Mouse (Mus musculus) heart, embryonic 12.5 days (tissue): ENCODE measurements around the gene Pdia3. TPM values are rescaled to one million over a fixed set of nuclear protein-coding genes. Genes with fewer than 3 reads are reported as not detected.
"Not testable (repeated sequence)": the region's sequence is repeated elsewhere in the genome, so short reads cannot be mapped to it uniquely, and the experiment has no call there.

ENCODE experiments used
- ATAC-seq: fragments of 200-750 bp; cut with Nextera tagmentation; 2 replicates; pipeline ENCODE4 v1.8.0; 2017; ENCODE audit warnings: moderate TSS enrichment, moderate library complexity; ENCODE audit not compliant: insufficient number of reproducible peaks, low FRiP score
- H3K27ac ChIP-seq: fragments of 300-500 bp; sonication (generic); 2 replicates; pipeline ENCODE4 v1.5.1; 2016; ENCODE audit warnings: mild to moderate bottlenecking, moderate library complexity; ENCODE audit not compliant: poor library complexity, severe bottlenecking
- H3K27me3 ChIP-seq: fragments of 300-500 bp; sonication (generic); replicated peaks from 2 replicates; pipeline ENCODE4 v1.6.1; 2016; ENCODE audit warnings: mild to moderate bottlenecking, moderate library complexity
- H3K36me3 ChIP-seq: fragments of 300-500 bp; sonication (generic); 2 replicates; pipeline ENCODE4 v1.6.1; 2016; ENCODE audit warnings: mild to moderate bottlenecking, moderate library complexity
- H3K4me1 ChIP-seq: fragments of 300-500 bp; sonication (generic); replicated peaks from 2 replicates; pipeline ENCODE4 v1.6.1; 2016; ENCODE audit warnings: mild to moderate bottlenecking
- H3K4me2 ChIP-seq: fragments of 300-500 bp; sonication (generic); 2 replicates; pipeline ENCODE4 v1.6.1; 2016; ENCODE audit warnings: mild to moderate bottlenecking, moderate library complexity
- H3K4me3 ChIP-seq: fragments of 300-500 bp; sonication (generic); 2 replicates; pipeline ENCODE4 v1.5.1; 2016; ENCODE audit warnings: mild to moderate bottlenecking
- H3K9ac ChIP-seq: fragments of 300-500 bp; sonication (generic); 2 replicates; pipeline ENCODE4 v1.6.1; 2016; ENCODE audit warnings: mild to moderate bottlenecking, moderate library complexity
- H3K9me3 ChIP-seq: fragments of 300-500 bp; sonication (generic); replicated peaks from 2 replicates; pipeline ENCODE4 v1.6.1; 2016; ENCODE audit warnings: mild to moderate bottlenecking, moderate library complexity
- WGBS: fragments of 180-500 bp; shearing (Covaris S2); methylation state at CpG from one replicate; pipeline ENCODE4 v1.1.7; 2016; 5-methylcytosine and 5-hydroxymethylcytosine counted together
- microRNA-seq: library from miRNA; unstranded; fragments of <30 nt; microRNA quantifications from one replicate; pipeline ENCODE4, GENCODE M21; 2017
- polyA plus RNA-seq: library from polyadenylated mRNA; unstranded; fragments of >200 nt; fragmentation: Nextera tagmentation; extraction: Ambion mirVana; gene quantifications from 2 replicates; pipeline ENCODE4 v1.2.1, GENCODE M21; 2016

Gene Pdia3
- polyA plus RNA-seq, 1 experiment from 2014 or later: 651 TPM

DNA sequence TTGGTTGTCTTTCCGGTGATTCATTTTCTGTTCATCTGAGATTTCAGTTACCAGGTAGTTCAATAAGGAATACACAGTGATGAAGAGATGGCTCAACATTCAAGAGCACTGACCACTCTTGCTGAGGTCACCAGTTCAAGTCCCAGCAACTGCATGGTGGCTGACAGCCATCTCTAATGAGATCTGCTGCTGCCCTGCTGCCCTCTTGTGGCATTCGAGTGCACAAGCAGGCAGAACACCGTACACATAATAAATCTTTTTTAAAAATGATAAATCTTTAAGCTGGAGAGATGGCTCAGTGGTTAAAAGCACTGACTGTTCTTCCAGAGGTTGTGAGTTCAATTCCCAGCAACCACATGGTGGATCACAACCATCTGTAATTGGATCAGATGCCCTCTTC lies 66.9 kb downstream of the Pdia3 start:
- no peaks in the 10 kb centered on the region for H3K4me1 ChIP-seq
- peaks cover 3% of the 10 kb centered on the region; the same call in 1 of the 2 replicates for H3K36me3 ChIP-seq
- no peak overlapping the region for H3K4me2 ChIP-seq
- 60% methylated on average over 3 of the region's 3 CpGs for WGBS
- H3K9me3 ChIP-seq: no peaks in the 10 kb centered on the region
- H3K27ac ChIP-seq: no peak overlapping the region
- no peaks in the 10 kb centered on the region; the same call in 1 of the 2 replicates for H3K27me3 ChIP-seq
- no peak for ATAC-seq
- H3K4me3 ChIP-seq: no peak overlapping the region
- H3K9ac ChIP-seq: no peak overlapping the region

- not testable (repeated sequence) for H3K27ac ChIP-seq, H3K27me3 ChIP-seq, H3K9ac ChIP-seq, H3K4me1 ChIP-seq, ATAC-seq, H3K9me3 ChIP-seq, H3K4me2 ChIP-seq, H3K36me3 ChIP-seq, H3K4me3 ChIP-seq
- WGBS: 81% methylated on average over 13 of the region's 13 CpGs
These were observed 67.3 kb downstream of the Pdia3 start for GRCm38 (mm10) chr2:121480916-121481315.

DNA sequence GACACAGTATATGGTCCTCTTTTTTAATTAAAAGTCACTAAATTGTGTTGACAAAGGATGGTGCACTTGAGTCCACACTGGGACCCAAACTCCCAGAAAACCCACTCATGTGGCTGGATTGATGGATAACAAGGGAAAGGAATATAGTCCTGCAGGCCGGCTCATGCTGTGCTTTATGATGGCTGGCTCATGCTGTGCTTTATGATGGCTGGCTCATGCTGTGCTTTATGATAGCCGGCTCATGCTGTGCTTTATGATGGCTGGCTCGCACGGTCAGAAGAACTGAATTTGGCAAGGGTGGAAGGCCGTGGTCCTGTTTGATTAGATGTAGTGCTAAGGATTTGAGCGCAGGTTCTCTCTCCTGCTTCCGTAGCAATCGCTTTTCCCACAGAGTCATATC lies 70.0 kb downstream of the Pdia3 start:
- no peak for ATAC-seq
- H3K27me3 ChIP-seq: no peaks in the 10 kb centered on the region; the same call in 1 of the 2 replicates
- H3K36me3 ChIP-seq: no peaks in the 10 kb centered on the region
- H3K9me3 ChIP-seq: no peaks in the 10 kb centered on the region
- H3K4me3 ChIP-seq: no peak overlapping the region
- 74% methylated on average over 8 of the region's 8 CpGs for WGBS
- no peak overlapping the region for H3K9ac ChIP-seq
- no peak overlapping the region for H3K4me2 ChIP-seq
- H3K4me1 ChIP-seq: no peaks in the 10 kb centered on the region
- no peak overlapping the region for H3K27ac ChIP-seq

- not testable (repeated sequence) for H3K27me3 ChIP-seq, H3K4me3 ChIP-seq, H3K9me3 ChIP-seq, H3K4me1 ChIP-seq, H3K36me3 ChIP-seq, H3K27ac ChIP-seq, H3K4me2 ChIP-seq, H3K9ac ChIP-seq, ATAC-seq
- WGBS: 61% methylated on average over 2 of the region's 2 CpGs
These were observed 70.8 kb downstream of the Pdia3 start for GRCm38 (mm10) chr2:121484403-121484802.

Small RNAs within 50 kb of the gene (microRNA-seq; reads per million reads assigned to microRNA genes)
- not detected for gene Gm22953

Other genes with a start within 250 kb of the Pdia3 start
- 45.2 and 46.4 TPM in 2 replicates for gene Tubgcp4, start 243.1 kb upstream of the Pdia3 start, polyA plus RNA-seq
- 6.8 and 7.9 TPM in 2 replicates for gene Zscan29, start 242.7 kb upstream of the Pdia3 start, polyA plus RNA-seq
- gene Trp53bp1, start 142.4 kb upstream of the Pdia3 start, polyA plus RNA-seq: 69.8 and 78.4 TPM in 2 replicates
- 4.7 TPM in 2 replicates for gene Map1a, start 124.2 kb upstream of the Pdia3 start, polyA plus RNA-seq
- 11.2 and 11.6 TPM in 2 replicates for gene Ppip5k1, start 58.4 kb upstream of the Pdia3 start, polyA plus RNA-seq
- gene Ckmt1, start 56.1 kb upstream of the Pdia3 start, polyA plus RNA-seq: 0.42 TPM in 1 of 2 replicates, not detected in the other
- not detected in 2 replicates for gene Strc, start 26.6 kb upstream of the Pdia3 start, polyA plus RNA-seq
- gene Catsper2, start within 50 bp of the Pdia3 start, polyA plus RNA-seq: 2.8 and 3.5 TPM in 2 replicates
- gene Ell3, start 30.5 kb downstream of the Pdia3 start, polyA plus RNA-seq: 1.0 and 1.4 TPM in 2 replicates
- gene Serf2, start 35.4 kb downstream of the Pdia3 start, polyA plus RNA-seq: 610 and 670 TPM in 2 replicates
- gene Hypk, start 39.5 kb downstream of the Pdia3 start, polyA plus RNA-seq: 97.4 and 120 TPM in 2 replicates
- 0.12 and 0.13 TPM in 2 replicates for gene Serinc4, start 43.0 kb downstream of the Pdia3 start, polyA plus RNA-seq
- gene Mfap1b, start 60.3 kb downstream of the Pdia3 start, polyA plus RNA-seq: 48.4 and 49.0 TPM in 2 replicates
- 16.9 and 18.6 TPM in 2 replicates for gene Mfap1a, start 92.9 kb downstream of the Pdia3 start, polyA plus RNA-seq
- gene Wdr76, start 92.9 kb downstream of the Pdia3 start, polyA plus RNA-seq: 7.3 and 7.5 TPM in 2 replicates